Mouse (Mus musculus) kidney, postnatal 25 days (tissue): ENCODE results near the gene Sbpl.
A peak's percentile ranks its signal among the peaks of the same experiment; 100 is the strongest.

Source experiments
- DNase-seq, 2 experiments: peaks; one replicate each; pipeline ENCODE4 v3.0.0; 2021; ENCODE audit warnings: mixed read lengths in 2 of 2

Gene Sbpl

GRCm38 (mm10) chr17:23955174-23955573 is at the start of gene Sbpl:
Gene Sbpl (minus strand): TSS chr17:23955274.
- DNase-seq, result no peak

- no peak for DNase-seq
Measured at GRCm38 (mm10) chr17:24004071-24004665, 49.1 kb upstream of the Sbpl start.

GRCm38 (mm10) chr17:24000404-24000803 is 45.3 kb upstream of the Sbpl start:
- DNase-seq, result no peak

- no peak for DNase-seq
Measured at GRCm38 (mm10) chr17:23998383-23998782, 43.3 kb upstream of the Sbpl start.

GRCm38 (mm10) chr17:23997901-23998300 is 42.8 kb upstream of the Sbpl start, which contains the start of gene Prss22:
Gene Prss22 (minus strand): TSS chr17:23998100.
- DNase-seq, result no peak

GRCm38 (mm10) chr17:23995421-23995820 is 40.3 kb upstream of the Sbpl start:
- DNase-seq, result no peak

DNA sequence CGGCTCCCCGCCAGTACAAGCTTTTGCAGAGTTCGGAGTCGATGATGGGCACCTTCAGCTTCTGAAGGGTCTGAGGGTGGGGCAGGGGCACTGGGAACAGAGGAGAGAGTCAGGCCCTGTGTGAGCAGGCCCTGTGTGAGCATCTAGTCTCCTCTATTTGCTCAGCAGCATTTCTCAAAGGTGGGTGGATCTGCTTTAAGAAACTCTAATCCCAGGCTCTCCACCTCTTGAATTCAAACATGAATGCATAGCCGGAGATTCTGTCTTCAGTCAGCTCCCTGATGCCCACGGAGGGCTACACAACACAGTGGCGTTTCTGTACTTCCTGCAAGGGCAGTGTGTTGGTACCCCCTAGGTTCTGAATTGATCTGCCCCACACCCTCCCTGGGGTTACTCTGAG is 39.6 kb upstream of the Sbpl start:
- no peak for DNase-seq

GRCm38 (mm10) chr17:23993559-23994428 is 38.7 kb upstream of the Sbpl start:
- DNase-seq, result peak; percentile 94 to 97

DNA sequence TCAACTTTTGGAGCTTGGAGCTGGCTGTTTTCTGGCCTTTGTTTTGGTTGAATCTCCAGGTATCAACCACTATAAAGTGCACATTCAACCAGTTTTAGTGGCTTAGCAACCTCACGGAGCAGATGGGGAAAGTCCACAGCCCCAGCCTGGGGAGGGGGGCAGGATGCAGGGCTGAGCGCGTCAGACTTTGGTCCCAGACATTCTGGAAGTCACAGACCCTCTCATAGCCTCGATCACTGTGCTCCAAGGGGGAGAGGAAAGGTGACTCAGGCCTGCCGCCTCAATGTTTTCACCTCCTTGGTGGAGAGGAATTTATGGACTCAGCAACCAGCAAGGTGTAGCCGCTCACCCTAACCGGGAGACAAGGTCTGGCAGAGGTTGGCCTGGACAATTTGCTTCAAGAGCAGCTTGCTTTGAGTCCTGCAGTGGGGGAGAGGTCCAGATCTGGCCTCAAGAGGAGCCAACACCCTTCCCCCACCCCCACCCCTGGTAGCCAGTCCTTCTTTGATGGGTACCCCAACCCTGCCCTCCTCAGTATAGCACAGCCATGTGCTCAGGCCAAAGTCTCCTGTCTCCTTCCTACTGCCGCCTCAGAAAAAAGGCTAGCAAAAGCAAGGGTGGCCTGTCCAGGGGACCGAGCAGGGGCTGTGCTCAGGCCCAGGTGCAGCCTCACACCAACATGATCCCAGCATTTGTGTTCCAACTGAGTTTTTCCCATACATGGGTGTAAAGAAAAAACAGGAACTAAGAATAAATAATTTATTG is 37.9 kb upstream of the Sbpl start:
- DNase-seq, result peak; percentile 62 to 90

DNA sequence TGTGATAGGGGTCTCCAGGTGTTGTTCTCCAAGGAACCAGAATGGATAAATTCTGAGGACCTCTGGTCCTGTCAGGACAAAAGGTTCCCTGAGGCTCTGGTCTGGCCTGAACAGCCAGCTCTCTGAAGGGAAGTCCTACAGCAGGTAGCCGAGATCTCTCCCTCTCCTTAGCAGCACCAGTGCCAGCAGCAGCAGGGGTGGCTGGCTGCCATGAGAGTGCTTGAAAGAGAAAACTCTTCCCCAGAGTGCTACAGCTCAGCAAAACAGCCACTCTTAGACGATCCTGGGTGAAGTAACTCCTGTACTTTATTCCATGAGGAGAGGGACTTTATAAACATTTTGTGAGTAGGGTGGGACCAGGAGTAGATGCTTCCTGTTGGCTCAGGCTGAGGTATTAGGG is 34.7 kb upstream of the Sbpl start:
- DNase-seq, result no peak

DNA sequence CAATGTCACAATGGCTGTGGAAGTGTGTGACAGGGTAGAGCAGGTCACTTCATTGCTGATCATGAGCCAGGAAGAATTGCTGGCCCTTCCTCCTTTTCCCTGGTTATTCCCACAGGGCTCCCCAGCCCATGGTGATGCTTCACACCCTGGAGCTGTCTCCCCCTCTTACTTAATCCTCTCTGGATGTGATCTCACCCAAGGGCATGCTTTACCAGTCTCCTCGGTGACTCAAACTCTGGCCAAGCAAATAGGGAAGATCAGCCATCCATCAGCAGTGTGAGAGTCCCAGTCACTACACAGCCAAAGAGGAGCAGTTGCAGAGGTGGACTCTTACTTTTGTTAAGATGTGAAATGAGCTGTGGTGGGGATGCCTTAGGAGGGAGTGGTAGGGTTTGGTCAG is 29.9 kb upstream of the Sbpl start:
- DNase-seq, result no peak

DNA sequence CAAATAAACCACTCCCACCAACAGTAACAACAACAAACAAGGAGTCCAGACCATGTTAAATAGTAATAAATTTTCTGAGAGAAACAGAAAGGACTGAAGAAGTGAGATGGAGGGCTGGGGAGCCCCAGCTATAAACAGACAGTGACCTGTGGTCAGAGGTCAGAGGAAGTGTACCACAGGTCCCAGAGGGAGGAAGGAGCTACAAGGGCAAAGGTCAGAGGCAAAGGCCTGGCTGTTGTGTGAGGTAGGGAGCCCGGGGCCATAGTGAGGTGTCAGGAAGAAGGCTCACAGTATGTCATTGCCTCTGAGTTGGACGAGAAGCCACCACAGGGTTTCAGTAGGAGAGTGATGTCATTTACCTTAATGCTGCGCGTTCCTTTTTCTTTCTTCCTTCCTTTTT is 27.8 kb upstream of the Sbpl start:
- peak; percentile 35 to 61 for DNase-seq

GRCm38 (mm10) chr17:23980297-23980909 is 25.3 kb upstream of the Sbpl start, which contains the start of gene Prss30:
Gene Prss30 (minus strand): TSS chr17:23980566.
- DNase-seq, result no peak

GRCm38 (mm10) chr17:23979471-23979870 is 24.4 kb upstream of the Sbpl start:
- DNase-seq, result no peak

- DNase-seq, result peak; percentile 45 to 63
Measured at GRCm38 (mm10) chr17:23976665-23977064, 21.6 kb upstream of the Sbpl start.

GRCm38 (mm10) chr17:23971315-23971714 is 16.2 kb upstream of the Sbpl start:
- DNase-seq, result no peak

DNA sequence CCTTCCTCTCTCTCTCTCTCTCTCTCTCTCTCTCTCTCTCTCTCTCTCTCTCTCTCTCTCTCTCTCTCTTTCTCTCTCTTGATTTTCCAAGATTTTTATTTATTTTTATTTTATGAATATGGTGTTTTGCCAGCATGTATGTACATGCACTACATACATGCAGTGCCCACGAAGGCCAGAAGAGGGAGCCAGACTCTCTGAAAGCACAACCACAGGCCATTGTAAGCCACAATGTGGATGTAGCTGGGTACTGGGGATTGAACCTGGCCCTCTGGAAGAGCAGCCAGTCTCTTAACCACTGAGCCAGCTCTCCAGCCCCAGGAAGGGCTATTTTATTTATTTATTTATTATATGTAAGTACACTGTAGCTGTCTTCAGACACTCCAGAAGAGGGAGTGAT is 14.2 kb upstream of the Sbpl start:
- peak; percentile 84 to 95 for DNase-seq

GRCm38 (mm10) chr17:23968780-23969179 is 13.7 kb upstream of the Sbpl start:
- peak; percentile 39 to 76 for DNase-seq

DNA sequence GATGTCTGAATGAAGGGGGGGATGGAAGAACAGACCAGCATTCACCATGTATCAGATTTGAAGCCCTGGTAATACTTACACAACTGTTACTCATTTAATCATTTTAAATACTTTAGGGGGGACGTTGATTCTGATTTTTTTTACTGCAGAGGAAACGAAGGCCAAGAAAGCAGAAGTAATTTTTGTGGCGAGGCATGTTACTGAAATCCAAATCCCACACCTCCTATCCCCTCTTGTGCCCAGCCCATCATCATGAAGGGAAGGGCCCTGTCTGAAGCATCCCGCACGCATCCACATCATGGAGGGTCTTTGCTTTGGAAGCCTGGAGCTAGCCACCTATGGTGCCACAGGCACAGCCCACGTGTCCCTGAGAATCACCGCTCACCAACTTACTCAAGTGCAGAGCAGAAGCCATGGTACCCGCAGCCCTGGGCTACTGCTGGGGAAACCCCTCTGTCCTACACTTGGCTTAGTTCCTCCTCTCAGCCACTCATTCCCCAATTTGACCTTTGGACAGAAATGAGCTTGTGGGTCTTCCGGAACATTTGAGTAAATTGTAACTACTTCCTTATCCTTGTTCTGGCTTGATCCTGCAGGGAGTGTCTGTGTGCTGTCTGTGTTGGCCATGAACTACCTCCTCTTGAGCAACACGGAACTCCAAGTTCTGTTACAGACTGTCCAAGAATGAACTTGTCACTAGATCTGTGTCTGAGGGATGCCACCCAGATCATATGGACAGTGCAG is 11.8 kb upstream of the Sbpl start:
- DNase-seq, result peak; percentile 18 to 63

DNA sequence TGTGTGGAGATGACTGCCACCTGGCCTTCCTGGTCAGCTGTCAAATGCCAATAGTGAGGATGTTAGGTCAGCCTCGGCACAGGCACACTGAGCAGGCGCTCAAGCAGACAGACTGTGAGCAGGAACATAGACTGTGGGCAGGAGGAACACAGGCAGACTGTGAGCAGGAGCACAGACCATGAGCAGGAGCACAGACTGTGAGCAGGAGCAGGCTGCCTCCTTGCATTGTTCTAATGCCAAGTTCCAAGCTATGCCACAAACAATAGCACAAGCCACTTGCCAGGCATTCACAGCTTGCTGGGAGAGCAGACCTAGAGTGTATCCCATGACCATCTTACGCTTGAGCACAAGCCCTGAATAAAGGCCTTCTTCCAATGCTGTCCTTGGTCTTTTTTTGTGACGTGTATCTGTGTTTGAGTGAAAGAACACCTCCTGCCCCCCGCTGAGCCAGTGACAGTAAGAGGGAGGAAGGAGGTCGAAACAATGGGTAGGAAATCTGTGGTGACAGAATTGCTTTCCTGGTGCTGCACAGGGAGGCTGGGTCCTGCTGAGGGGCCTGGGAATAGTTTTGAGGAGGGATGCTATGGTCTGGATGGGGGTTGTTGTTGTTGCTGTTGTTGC is 10.8 kb upstream of the Sbpl start:
- no peak for DNase-seq

DNA sequence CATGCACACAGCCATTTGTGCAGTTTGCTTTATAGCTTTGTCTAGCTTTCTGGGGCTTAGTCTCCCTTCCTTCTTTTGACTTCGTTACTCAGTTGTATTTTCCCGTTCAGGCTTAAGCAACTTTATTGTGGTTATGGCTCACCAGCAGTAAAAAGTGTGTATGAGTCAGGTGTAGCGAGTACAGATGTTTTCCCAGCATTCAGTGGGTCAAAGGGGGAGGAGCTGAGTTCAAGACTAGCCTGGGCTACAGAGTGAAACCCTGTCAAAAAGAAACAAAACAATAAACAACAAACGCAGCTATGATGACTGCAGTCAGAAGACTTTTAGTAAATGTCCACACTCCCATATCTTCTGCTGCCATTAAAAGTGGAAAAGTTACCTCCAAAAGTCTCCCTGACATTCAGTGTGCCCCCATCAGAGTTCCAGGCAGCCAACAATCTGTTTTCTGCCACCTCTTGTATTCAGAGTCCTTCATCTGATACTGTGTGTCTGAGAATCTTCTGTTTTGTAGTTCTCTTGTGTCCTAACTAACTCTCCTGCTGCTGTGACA is 6.6 kb upstream of the Sbpl start:
- DNase-seq, result no peak
